Mouse (Mus musculus) midbrain, embryonic 15.5 days (tissue): ENCODE measurements at regions not wholly inside any gene's neighbourhood (a gene's known extent, or its start where the extent isn't known, plus 50 kb on each side); places are given as distances from the start of the nearest gene placed in this dataset.

ENCODE experiments used
- ATAC-seq: fragments of 200-750 bp; cut with Nextera tagmentation; replicated peaks from 2 replicates; pipeline ENCODE4 v1.8.0; 2017; ENCODE audit warnings: moderate TSS enrichment
- H3K27ac ChIP-seq: fragments of 300-500 bp; sonication (generic); 2 replicates; pipeline ENCODE4 v1.5.1; 2015; ENCODE audit warnings: mild to moderate bottlenecking, inconsistent platforms
- H3K27me3 ChIP-seq: fragments of 300-500 bp; sonication (generic); replicated peaks from 2 replicates; pipeline ENCODE4 v1.6.1; 2015; ENCODE audit warnings: inconsistent platforms
- H3K36me3 ChIP-seq: fragments of 300-500 bp; sonication (generic); replicated peaks from 2 replicates; pipeline ENCODE4 v1.6.1; 2015; ENCODE audit warnings: inconsistent platforms
- H3K4me1 ChIP-seq: fragments of 300-500 bp; sonication (generic); 2 replicates; pipeline ENCODE4 v1.6.1; 2015; ENCODE audit warnings: inconsistent platforms
- H3K4me2 ChIP-seq: fragments of 300-500 bp; sonication (generic); 2 replicates; pipeline ENCODE4 v1.6.1; 2015; ENCODE audit warnings: inconsistent platforms, mild to moderate bottlenecking, moderate library complexity
- H3K4me3 ChIP-seq: fragments of 300-500 bp; sonication (generic); 2 replicates; pipeline ENCODE4 v1.5.1; 2015; ENCODE audit warnings: mild to moderate bottlenecking, inconsistent platforms
- H3K9ac ChIP-seq: fragments of 300-500 bp; sonication (generic); 2 replicates; pipeline ENCODE4 v1.6.1; 2015; ENCODE audit warnings: mild to moderate bottlenecking, inconsistent platforms
- H3K9me3 ChIP-seq: fragments of 300-500 bp; sonication (generic); 2 replicates; pipeline ENCODE4 v1.6.1; 2016; ENCODE audit warnings: inconsistent platforms
- WGBS: fragments of 180-500 bp; shearing (Covaris S2); methylation state at CpG from one replicate; pipeline ENCODE4 v1.1.7; 2015; ENCODE audit warnings: mixed read lengths; 5-methylcytosine and 5-hydroxymethylcytosine counted together

- WGBS: 86% methylated on average over 7 of the region's 7 CpGs
- Histone ChIP-seq H3K27ac (no peak overlapping the region), H3K4me1 (no peaks in the 10 kb centered on the region), H3K27me3 (no peaks in the 10 kb centered on the region), H3K4me3 (no peak overlapping the region), H3K9ac (no peak overlapping the region), H3K9me3 (no peaks in the 10 kb centered on the region), H3K36me3 (no peaks in the 10 kb centered on the region), H3K4me2 (no peak overlapping the region)
- no peak for ATAC-seq
Measured at GRCm38 (mm10) chr10:117947911-117948310, 102.1 kb upstream of the Rap1b start.

- Histone ChIP-seq H3K4me1 (no peaks in the 10 kb centered on the region), H3K36me3 (no peaks in the 10 kb centered on the region), H3K9me3 (no peaks in the 10 kb centered on the region), H3K27ac (no peak overlapping the region), H3K4me2 (no peak overlapping the region), H3K27me3 (no peaks in the 10 kb centered on the region), H3K9ac (no peak overlapping the region), H3K4me3 (no peak overlapping the region)
- no peak for ATAC-seq
- 81% methylated on average over 26 of the region's 26 CpGs for WGBS
Measured at GRCm38 (mm10) chr10:117952116-117953025, 106.5 kb upstream of the Rap1b start.

GRCm38 (mm10) chr10:117953026-117953711 lies 107.3 kb upstream of the Rap1b start:
- Histone ChIP-seq H3K27me3 (no peaks in the 10 kb centered on the region), H3K4me3 (no peak overlapping the region), H3K9ac (no peak overlapping the region), H3K36me3 (no peaks in the 10 kb centered on the region), H3K9me3 (no peaks in the 10 kb centered on the region), H3K27ac (no peak overlapping the region), H3K4me2 (no peak overlapping the region), H3K4me1 (no peaks in the 10 kb centered on the region)
- ATAC-seq: no peak
- whole genome bisulfite sequencing: 25% methylated on average over 12 of the region's 12 CpGs

- H3K4me3 ChIP-seq: no peak overlapping the region
- H3K9ac ChIP-seq: no peak overlapping the region
- no peaks in the 10 kb centered on the region for H3K9me3 ChIP-seq
- H3K4me2 ChIP-seq: no peak overlapping the region
- H3K4me1 ChIP-seq: no peaks in the 10 kb centered on the region
- H3K36me3 ChIP-seq: no peaks in the 10 kb centered on the region
- ATAC-seq: no peak
- H3K27me3 ChIP-seq: no peaks in the 10 kb centered on the region
- H3K27ac ChIP-seq: no peak overlapping the region
- 81% methylated on average over 17 of the region's 17 CpGs for WGBS
Measured at GRCm38 (mm10) chr10:117956174-117956950, 110.5 kb upstream of the Rap1b start.

- Histone ChIP-seq H3K27ac (no peak overlapping the region), H3K4me1 (no peaks in the 10 kb centered on the region), H3K9ac (no peak overlapping the region), H3K4me3 (no peak overlapping the region), H3K9me3 (no peaks in the 10 kb centered on the region), H3K4me2 (no peak overlapping the region), H3K27me3 (no peaks in the 10 kb centered on the region), H3K36me3 (no peaks in the 10 kb centered on the region)
- no peak for ATAC-seq
- WGBS: 72% methylated on average over 6 of the region's 6 CpGs
Measured at GRCm38 (mm10) chr10:117974706-117975105, 128.9 kb upstream of the Rap1b start.

GRCm38 (mm10) chr10:117975467-117975866 lies 129.6 kb upstream of the Rap1b start:
- H3K4me1 ChIP-seq: no peaks in the 10 kb centered on the region
- H3K9me3 ChIP-seq: no peaks in the 10 kb centered on the region
- 75% methylated on average over 1 of the region's 1 CpGs for WGBS
- ATAC-seq: no peak
- no peaks in the 10 kb centered on the region for H3K36me3 ChIP-seq
- H3K4me2 ChIP-seq: no peak overlapping the region
- H3K4me3 ChIP-seq: no peak overlapping the region
- H3K9ac ChIP-seq: no peak overlapping the region
- no peaks in the 10 kb centered on the region for H3K27me3 ChIP-seq
- H3K27ac ChIP-seq: no peak overlapping the region

- H3K9ac ChIP-seq: no peak overlapping the region
- no peak for ATAC-seq
- no peak overlapping the region for H3K27ac ChIP-seq
- WGBS: 92% methylated on average over 4 of the region's 4 CpGs
- H3K27me3 ChIP-seq: no peaks in the 10 kb centered on the region
- H3K4me3 ChIP-seq: no peak overlapping the region
- peaks cover 5% of the 10 kb centered on the region; the same call in 1 of the 2 replicates for H3K4me1 ChIP-seq
- no peak overlapping the region for H3K4me2 ChIP-seq
- H3K9me3 ChIP-seq: no peaks in the 10 kb centered on the region
- H3K36me3 ChIP-seq: no peaks in the 10 kb centered on the region
Measured at GRCm38 (mm10) chr10:117979091-117979490, 133.3 kb upstream of the Rap1b start.

GRCm38 (mm10) chr10:117982611-117983210 lies 136.9 kb upstream of the Rap1b start:
- Histone ChIP-seq H3K9me3 (no peaks in the 10 kb centered on the region), H3K4me3 (no peak overlapping the region), H3K4me2 (no peak overlapping the region), H3K27ac (0 out of 2 replicates have a peak overlapping the region, but pooled peaks have one; percentile 24), H3K36me3 (no peaks in the 10 kb centered on the region), H3K9ac (no peak overlapping the region), H3K27me3 (no peaks in the 10 kb centered on the region), H3K4me1 (peaks cover 5% of the 10 kb centered on the region; the same call in 1 of the 2 replicates)
- 44% methylated on average over 8 of the region's 8 CpGs for WGBS
- ATAC-seq: peak; percentile 45; the same call in 1 of the 2 replicates

- H3K36me3 ChIP-seq: no peaks in the 10 kb centered on the region
- ATAC-seq: no peak
- no peak overlapping the region for H3K27ac ChIP-seq
- no peaks in the 10 kb centered on the region for H3K9me3 ChIP-seq
- H3K4me2 ChIP-seq: no peak overlapping the region
- H3K4me3 ChIP-seq: no peak overlapping the region
- H3K27me3 ChIP-seq: no peaks in the 10 kb centered on the region
- H3K9ac ChIP-seq: no peak overlapping the region
- H3K4me1 ChIP-seq: peaks cover 5% of the 10 kb centered on the region; the same call in 1 of the 2 replicates
- WGBS: 84% methylated on average over 8 of the region's 8 CpGs
Measured at GRCm38 (mm10) chr10:117983271-117983670, 137.4 kb upstream of the Rap1b start.

GRCm38 (mm10) chr10:117984784-117985602 lies 139.2 kb upstream of the Rap1b start:
- no peaks in the 10 kb centered on the region for H3K9me3 ChIP-seq
- WGBS: 81% methylated on average over 15 of the region's 15 CpGs
- H3K27me3 ChIP-seq: no peaks in the 10 kb centered on the region
- ATAC-seq: no peak
- H3K4me1 ChIP-seq: peaks cover 5% of the 10 kb centered on the region; the same call in 1 of the 2 replicates
- no peak overlapping the region for H3K27ac ChIP-seq
- no peak overlapping the region for H3K4me2 ChIP-seq
- H3K9ac ChIP-seq: no peak overlapping the region
- no peaks in the 10 kb centered on the region for H3K36me3 ChIP-seq
- H3K4me3 ChIP-seq: no peak overlapping the region

GRCm38 (mm10) chr10:117987620-117988019 lies 141.8 kb upstream of the Rap1b start:
- H3K4me3 ChIP-seq: no peak overlapping the region
- 75% methylated on average over 6 of the region's 6 CpGs for WGBS

More at GRCm38 (mm10) chr10:117987620-117988019, 141.8 kb upstream of the Rap1b start:
- H3K9me3 ChIP-seq: no peaks in the 10 kb centered on the region
- no peak overlapping the region for H3K27ac ChIP-seq
- H3K27me3 ChIP-seq: no peaks in the 10 kb centered on the region
- H3K4me2 ChIP-seq: no peak overlapping the region
- H3K36me3 ChIP-seq: no peaks in the 10 kb centered on the region
- no peak for ATAC-seq
- no peak overlapping the region for H3K9ac ChIP-seq
- H3K4me1 ChIP-seq: peaks cover 4% of the 10 kb centered on the region; the same call in 1 of the 2 replicates
